Mouse (Mus musculus): Measurements from ENCODE around the gene Glra1.

DNA sequence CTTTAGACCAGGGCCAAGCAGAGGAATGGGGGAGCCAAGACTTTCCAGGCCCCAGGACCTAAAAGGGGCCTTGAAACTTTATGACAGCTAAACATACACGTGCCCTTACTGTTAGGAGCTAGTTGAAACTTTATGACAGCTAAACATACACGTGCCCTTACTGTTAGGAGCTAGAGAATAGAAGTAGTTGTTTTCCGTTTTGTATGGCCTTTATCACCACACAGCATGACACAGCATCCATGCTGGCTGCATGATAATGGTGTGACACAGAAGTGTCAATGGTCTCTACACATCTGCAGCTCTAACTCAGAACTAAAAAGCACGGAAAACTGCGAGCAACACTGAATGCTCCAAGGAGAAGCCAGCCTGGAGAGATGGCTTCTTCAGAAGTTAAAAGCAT is 90.3 kb downstream of the Glra1 start:
- TF ChIP-seq CTCF (IDR thresholded peaks at IDR 0.05) (no peak), POLR2A (IDR thresholded peaks at IDR 0.05; ENCODE audit: insufficient read depth, low read depth, low read length) (no peak), EP300 (IDR thresholded peaks at IDR 0.05; ENCODE audit: insufficient read depth, low read depth, low read length) (no peak)
